Mouse (Mus musculus) neural tube, embryonic 12.5 days (tissue): ENCODE results near the gene Olfr832. TPM values are rescaled to one million over a fixed set of nuclear protein-coding genes. Genes with fewer than 3 reads are reported as not detected.
"Not testable (repeated sequence)": the region's sequence is repeated elsewhere in the genome, so short reads cannot be mapped to it uniquely, and the experiment has no call there.

Source experiments
- ATAC-seq: fragments of 200-750 bp; cut with Nextera tagmentation; 2 replicates; pipeline ENCODE4 v1.8.0; 2017; ENCODE audit warnings: low read depth, mild to moderate bottlenecking, moderate TSS enrichment, moderate library complexity; ENCODE audit not compliant: low FRiP score
- H3K27ac ChIP-seq: fragments of 300-500 bp; sonication (generic); 2 replicates; pipeline ENCODE4 v1.5.1; 2016
- H3K27me3 ChIP-seq: fragments of 300-500 bp; sonication (generic); replicated peaks from 2 replicates; pipeline ENCODE4 v1.6.1; 2016; ENCODE audit warnings: mild to moderate bottlenecking
- H3K36me3 ChIP-seq: fragments of 300-500 bp; sonication (generic); 2 replicates; pipeline ENCODE4 v1.6.1; 2016; ENCODE audit warnings: mild to moderate bottlenecking
- H3K4me1 ChIP-seq: fragments of 300-500 bp; sonication (generic); 2 replicates; pipeline ENCODE4 v1.6.1; 2016
- H3K4me2 ChIP-seq: fragments of 300-500 bp; sonication (generic); replicated peaks from 2 replicates; pipeline ENCODE4 v1.6.1; 2016; ENCODE audit warnings: mild to moderate bottlenecking
- H3K4me3 ChIP-seq: fragments of 300-500 bp; sonication (generic); 2 replicates; pipeline ENCODE4 v1.5.1; 2016
- H3K9ac ChIP-seq: fragments of 300-500 bp; sonication (generic); 2 replicates; pipeline ENCODE4 v1.6.1; 2016; ENCODE audit warnings: mild to moderate bottlenecking
- H3K9me3 ChIP-seq: fragments of 300-500 bp; sonication (generic); 2 replicates; pipeline ENCODE4 v1.6.1; 2016; ENCODE audit warnings: mild to moderate bottlenecking
- WGBS: fragments of 180-500 bp; shearing (Covaris S2); methylation state at CpG from one replicate; pipeline ENCODE4 v1.1.7; 2016; 5-methylcytosine and 5-hydroxymethylcytosine counted together
- polyA plus RNA-seq: library from polyadenylated mRNA; unstranded; fragments of >200 nt; fragmentation: Nextera tagmentation; extraction: Ambion mirVana; gene quantifications from 2 replicates; pipeline ENCODE4 v1.2.1, GENCODE M21; 2016

The Olfr832 gene
- polyA plus RNA-seq = not detected in 2 replicates

GRCm38 (mm10) chr9:18936822-18937221 lies at the start of gene Olfr832:
Olfr832 (plus strand) TSS chr9:18937122.
- H3K4me3 ChIP-seq, H3K4me1 ChIP-seq, H3K9ac ChIP-seq, H3K27ac ChIP-seq, H3K36me3 ChIP-seq, H3K4me2 ChIP-seq, H3K27me3 ChIP-seq, ATAC-seq, H3K9me3 ChIP-seq: not testable (repeated sequence)
- 89% methylated on average over 2 of the region's 2 CpGs for WGBS

GRCm38 (mm10) chr9:18907699-18908098 lies 29.2 kb upstream of the Olfr832 start:
- H3K4me2 ChIP-seq, H3K9me3 ChIP-seq, H3K4me1 ChIP-seq, H3K27ac ChIP-seq, H3K36me3 ChIP-seq, ATAC-seq, H3K4me3 ChIP-seq, H3K9ac ChIP-seq, H3K27me3 ChIP-seq: not testable (repeated sequence)
- WGBS = 74% methylated on average over 2 of the region's 2 CpGs

DNA sequence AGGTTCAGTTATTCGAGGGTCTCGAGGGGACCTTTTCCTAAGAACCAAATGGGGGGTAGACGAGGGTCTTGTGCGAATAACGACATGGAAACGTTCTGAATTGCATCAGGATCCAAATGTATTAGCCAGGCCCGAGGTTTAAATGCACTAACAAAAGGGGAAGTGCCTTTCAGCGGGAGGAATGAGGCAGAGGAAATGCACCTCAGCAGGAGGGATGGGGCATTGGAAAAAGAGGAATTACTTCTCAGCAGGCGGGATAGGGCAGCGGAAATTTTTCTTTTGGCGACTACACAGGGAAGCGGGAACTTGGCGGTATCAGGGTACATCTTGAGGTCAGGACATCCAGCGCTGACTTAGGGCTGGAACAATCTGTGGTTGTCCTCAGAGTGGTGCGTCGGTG lies 9.0 kb upstream of the Olfr832 start:
- H3K9ac ChIP-seq, H3K4me3 ChIP-seq, H3K27me3 ChIP-seq, H3K4me2 ChIP-seq, H3K27ac ChIP-seq, H3K36me3 ChIP-seq, ATAC-seq, H3K4me1 ChIP-seq, H3K9me3 ChIP-seq: not testable (repeated sequence)
- WGBS = 89% methylated on average over 16 of the region's 16 CpGs

DNA sequence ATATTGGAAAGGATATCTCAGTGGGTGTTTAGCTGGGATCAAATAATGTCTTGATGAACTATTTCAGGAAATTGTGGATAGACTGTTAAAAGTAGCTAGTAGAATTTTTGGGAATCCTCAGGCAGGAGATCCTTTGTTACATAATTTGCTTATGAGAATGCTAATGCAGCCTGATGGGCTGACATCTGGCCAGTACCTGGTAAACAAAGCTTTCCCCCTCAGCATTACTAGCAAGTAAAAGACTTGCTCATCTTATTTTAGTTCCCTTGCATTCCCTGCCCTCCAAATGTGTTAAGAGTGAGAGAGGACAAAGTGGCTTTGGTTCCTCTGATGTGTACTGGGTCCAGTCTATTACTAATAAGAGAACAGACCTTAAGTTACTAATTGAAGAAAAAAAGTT lies 25.1 kb downstream of the Olfr832 start:
- Histone ChIP-seq H3K27ac (no peak overlapping the region), H3K4me2 (no peak overlapping the region), H3K4me3 (no peak overlapping the region), H3K36me3 (no peaks in the 10 kb centered on the region), H3K4me1 (no peaks in the 10 kb centered on the region), H3K9ac (no peak overlapping the region), H3K9me3 (no peaks in the 10 kb centered on the region; the same call in 1 of the 2 replicates), H3K27me3 (no peaks in the 10 kb centered on the region)
- no peak for ATAC-seq

DNA sequence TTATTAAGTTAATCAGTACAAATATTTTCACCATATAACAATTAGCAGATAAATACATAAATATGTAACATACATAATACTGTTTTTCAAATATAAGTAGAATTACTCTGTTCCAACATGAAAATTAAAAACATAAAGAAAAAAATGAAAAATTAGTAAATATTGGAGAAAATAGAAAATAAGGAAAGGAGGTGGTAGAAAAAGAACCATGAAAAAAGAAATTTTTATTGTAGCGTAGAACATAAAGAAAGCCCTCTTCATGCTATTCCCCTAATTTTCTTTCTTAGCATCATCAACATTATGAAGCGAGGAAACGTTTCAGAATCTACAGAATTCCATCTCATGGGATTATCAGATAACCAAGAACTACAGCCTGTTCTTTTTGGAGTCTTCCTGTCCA lies 50.8 kb downstream of the Olfr832 start, which contains the start of gene Olfr834:
Gene Olfr834 (plus strand): TSS at position 301 of the 400 bp plus-strand sequence.
- Histone ChIP-seq H3K4me3 (no peak within 1 kb of the TSS), H3K27ac (no peak within 1 kb of the TSS), H3K36me3 (no peaks in the 10 kb centered on the region), H3K9ac (no peak within 1 kb of the TSS), H3K9me3 (no peaks in the 10 kb centered on the region), H3K27me3 (no peaks in the 10 kb centered on the region), H3K4me2 (no peak within 1 kb of the TSS), H3K4me1 (no peaks in the 10 kb centered on the region)
- whole genome bisulfite sequencing = 85% methylated on average over 3 of the region's 3 CpGs
- no peak for ATAC-seq

Other genes starting within 250 kb of the Olfr832 start
- gene Olfr24, start 173.1 kb upstream of the Olfr832 start, polyA plus RNA-seq = not detected in 2 replicates
- gene Olfr828, start 117.6 kb upstream of the Olfr832 start, polyA plus RNA-seq = not detected in 2 replicates
- gene Olfr829, start 82.2 kb upstream of the Olfr832 start, polyA plus RNA-seq = not detected in 2 replicates
- not detected in 2 replicates for gene Olfr830, start 62.4 kb upstream of the Olfr832 start, polyA plus RNA-seq
- not detected in 2 replicates for gene Olfr834, start 50.9 kb downstream of the Olfr832 start, polyA plus RNA-seq
- gene Olfr835, start 95.6 kb downstream of the Olfr832 start, polyA plus RNA-seq = not detected in 2 replicates
- not detected in 2 replicates for gene Olfr836, start 183.3 kb downstream of the Olfr832 start, polyA plus RNA-seq
- gene Olfr837, start 199.2 kb downstream of the Olfr832 start, polyA plus RNA-seq = not detected in 2 replicates
- gene Olfr839-ps1, start 240.2 kb downstream of the Olfr832 start, polyA plus RNA-seq = not detected in 2 replicates